In the genomic region with DNA sequence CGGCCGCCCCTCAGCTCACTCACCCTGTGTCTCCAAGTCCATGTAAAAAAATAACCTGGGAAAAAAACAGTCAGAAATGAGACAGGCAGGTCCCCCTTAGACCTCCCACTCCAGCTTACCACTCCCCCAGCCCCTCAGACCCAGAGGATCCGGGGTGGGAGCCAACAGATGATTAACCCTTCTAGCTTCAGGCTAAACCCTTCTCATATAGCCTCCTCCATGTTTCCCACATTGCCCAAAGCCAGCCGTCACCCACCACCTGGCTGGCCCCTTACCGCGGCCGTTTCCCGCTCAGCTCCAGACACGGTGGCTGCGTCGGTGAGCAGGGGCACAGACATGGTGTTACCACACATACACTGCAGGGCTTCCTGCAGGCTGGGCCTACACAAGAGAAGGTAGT, we compare ENCODE assay signal across 14 mouse cellular contexts. TPM values are rescaled to one million over a fixed set of nuclear protein-coding genes. Genes with fewer than 3 reads are reported as not detected.
DNase-seq lines count a peak whose midpoint lies in the region; ATAC-seq and TF ChIP-seq lines count a peak whose summit lies in the region.
"Had no signal": no experiment of that assay in that cellular context is flagged by ENCODE, and none has a peak within 500 bp of the region (broad histone marks: within the 10 kb centered on the region; RNA-seq: fewer than 3 reads in every experiment).

No protein-coding gene starts in this region.

- 0 out of 2 replicates have a peak overlapping the region, but pooled peaks have one; percentile 5 for H3K9ac ChIP-seq in liver, embryonic 12.5 days
- H3K9ac ChIP-seq in liver, postnatal 0 days (replicated peaks), result no peak overlapping the region
- H3K9ac ChIP-seq in embryonic facial prominence, embryonic 13.5 days, result peak overlapping the region; percentile 37; the same call in 1 of the 2 replicates
- H3K9ac ChIP-seq in liver, embryonic 15.5 days, result no peak overlapping the region

- peaks cover 40% of the 10 kb centered on the region for H3K4me1 ChIP-seq in liver, embryonic 12.5 days
- H3K4me1 ChIP-seq in liver, postnatal 0 days (ENCODE audit: insufficient read depth), result peaks cover 22% of the 10 kb centered on the region
- peaks cover 22% of the 10 kb centered on the region for H3K4me1 ChIP-seq in embryonic facial prominence, embryonic 13.5 days
- peaks cover 43% of the 10 kb centered on the region for H3K4me1 ChIP-seq in liver, embryonic 15.5 days (replicated peaks)
- peaks cover 47% of the 10 kb centered on the region for H3K4me1 ChIP-seq in heart, embryonic 10.5 days

- no peak for TF ChIP-seq CTCF in liver, postnatal 0 days (IDR thresholded peaks at IDR 0.05; ENCODE audit: low read depth)

- H3K9me3 ChIP-seq in liver, embryonic 12.5 days (replicated peaks), result no peaks in the 10 kb centered on the region
- no peaks in the 10 kb centered on the region for H3K9me3 ChIP-seq in liver, postnatal 0 days (ENCODE audit: low read length)
- no peaks in the 10 kb centered on the region for H3K9me3 ChIP-seq in embryonic facial prominence, embryonic 13.5 days
- H3K9me3 ChIP-seq in liver, embryonic 15.5 days (replicated peaks), result no peaks in the 10 kb centered on the region
- no peaks in the 10 kb centered on the region for H3K9me3 ChIP-seq in heart, embryonic 10.5 days
- H3K9me3 ChIP-seq: embryonic facial prominence, embryonic 12.5 days had no signal

- ATAC-seq in liver, embryonic 12.5 days, result no peak
- ATAC-seq in liver, postnatal 0 days, result no peak
- ATAC-seq in embryonic facial prominence, embryonic 13.5 days (ENCODE audit: insufficient number of reproducible peaks, insufficient read depth, low FRiP score, low TSS enrichment, low read depth), result no peak
- no peak for ATAC-seq in liver, embryonic 15.5 days (ENCODE audit: insufficient read depth)

- 88% methylated on average over 11 of the region's 11 CpGs for WGBS in liver, embryonic 12.5 days (ENCODE audit: insufficient replicate concordance)
- WGBS in liver, postnatal 0 days (ENCODE audit: insufficient replicate concordance), result 89% methylated on average over 11 of the region's 11 CpGs
- 87% methylated on average over 11 of the region's 11 CpGs for WGBS in embryonic facial prominence, embryonic 13.5 days
- 89% methylated on average over 11 of the region's 11 CpGs for WGBS in liver, embryonic 15.5 days (ENCODE audit: insufficient replicate concordance)
- WGBS in heart, embryonic 10.5 days, result 92% methylated on average over 11 of the region's 11 CpGs

- no peak overlapping the region for H3K4me2 ChIP-seq in liver, embryonic 12.5 days
- no peak overlapping the region for H3K4me2 ChIP-seq in liver, postnatal 0 days (ENCODE audit: low read depth, low read length)
- H3K4me2 ChIP-seq in embryonic facial prominence, embryonic 13.5 days, result peak overlapping the region; percentile 97
- peak overlapping the region; percentile 94; the same call in 1 of the 2 replicates for H3K4me2 ChIP-seq in liver, embryonic 15.5 days

- H3K27me3 ChIP-seq in liver, embryonic 12.5 days (replicated peaks), result no peaks in the 10 kb centered on the region
- no peaks in the 10 kb centered on the region for H3K27me3 ChIP-seq in liver, postnatal 0 days (ENCODE audit: insufficient read depth, low read length)
- H3K27me3 ChIP-seq in embryonic facial prominence, embryonic 13.5 days, result no peaks in the 10 kb centered on the region
- no peaks in the 10 kb centered on the region for H3K27me3 ChIP-seq in liver, embryonic 15.5 days
- no peaks in the 10 kb centered on the region for H3K27me3 ChIP-seq in heart, embryonic 10.5 days (ENCODE audit: insufficient read depth, poor library complexity, severe bottlenecking)
- H3K27me3 ChIP-seq: embryonic facial prominence, embryonic 12.5 days had no signal

- TF ChIP-seq EP300 in liver, postnatal 0 days (IDR thresholded peaks at IDR 0.05; ENCODE audit: low read depth), result no peak

- no peak overlapping the region for H3K27ac ChIP-seq in liver, embryonic 12.5 days
- H3K27ac ChIP-seq in liver, postnatal 0 days (ENCODE audit: low read depth), result no peak overlapping the region
- H3K27ac ChIP-seq in embryonic facial prominence, embryonic 13.5 days, result no peak overlapping the region
- no peak overlapping the region for H3K27ac ChIP-seq in liver, embryonic 15.5 days (replicated peaks)
- H3K27ac ChIP-seq in heart, embryonic 10.5 days, result no peak overlapping the region
- H3K27ac ChIP-seq: embryonic facial prominence, embryonic 12.5 days had no signal

- peak; percentile 92 for DNase-seq in heart, adult 11 months
- no peak for DNase-seq in heart, adult 8-10 months (ENCODE audit: low spot score)
- no peak for DNase-seq in liver, postnatal 0 days
- DNase-seq in heart, embryonic 10.5 days (ENCODE audit: low spot score), result no peak
- DNase-seq in embryo, embryonic 9.5 days (ENCODE audit: extremely low spot score), result no peak
- DNase-seq: heart, postnatal 10 days; kidney, adult 18-20 months; lung, adult 2 months; right cerebral cortex, postnatal 14 days; thymus, postnatal 36 days had no signal

- H3K36me3 ChIP-seq in liver, embryonic 12.5 days, result peaks cover 77% of the 10 kb centered on the region
- H3K36me3 ChIP-seq in liver, postnatal 0 days (replicated peaks; ENCODE audit: insufficient read depth, low read length), result peaks cover 53% of the 10 kb centered on the region
- H3K36me3 ChIP-seq in embryonic facial prominence, embryonic 13.5 days, result peaks cover 66% of the 10 kb centered on the region
- peaks cover 59% of the 10 kb centered on the region for H3K36me3 ChIP-seq in liver, embryonic 15.5 days (replicated peaks)
- peaks cover 63% of the 10 kb centered on the region for H3K36me3 ChIP-seq in heart, embryonic 10.5 days

- no peak overlapping the region for H3K4me3 ChIP-seq in liver, embryonic 12.5 days
- no peak overlapping the region for H3K4me3 ChIP-seq in liver, postnatal 0 days (ENCODE audit: low read depth, low read length)
- no peak overlapping the region for H3K4me3 ChIP-seq in embryonic facial prominence, embryonic 13.5 days
- no peak overlapping the region for H3K4me3 ChIP-seq in liver, embryonic 15.5 days (replicated peaks)
- no peak overlapping the region for H3K4me3 ChIP-seq in heart, embryonic 10.5 days

RNA-seq across cellular contexts. Expression of gene Lypla2, which starts 1.8 kb away (rescaled TPM):
- 10 to 100 TPM; 32.5 to 38.4 (median 35.9) TPM for total RNA-seq in heart, adult 8-10 months (2022)
- 59.5 and 61.7 TPM in 2 replicates for polyA plus RNA-seq in liver, embryonic 12.5 days (2016; fragmentation: Nextera tagmentation; extraction: Ambion mirVana)
- 54.2 and 55.5 TPM in 2 replicates for polyA plus RNA-seq in liver, postnatal 0 days (2015; fragmentation: Nextera tagmentation; extraction: Ambion mirVana)
- 105 and 117 TPM in 2 replicates for polyA plus RNA-seq in embryonic facial prominence, embryonic 13.5 days (2015; fragmentation: Nextera tagmentation; extraction: Ambion mirVana)
- polyA plus RNA-seq in liver, embryonic 15.5 days (2015; fragmentation: Nextera tagmentation; extraction: Ambion mirVana), result 40.4 and 49.5 TPM in 2 replicates
- polyA plus RNA-seq in heart, embryonic 10.5 days (2016; fragmentation: Nextera tagmentation; extraction: Ambion mirVana), result 105 and 134 TPM in 2 replicates

RNA-seq across cellular contexts. Expression of gene Gale, which starts 7.1 kb away (rescaled TPM):
- total RNA-seq in heart, adult 8-10 months (2022), result 1 to 10 TPM; 1.2 to 3.2 (median 1.6) TPM
- 36.0 and 41.2 TPM in 2 replicates for polyA plus RNA-seq in liver, embryonic 12.5 days (2016; fragmentation: Nextera tagmentation; extraction: Ambion mirVana)
- 82.2 and 96.5 TPM in 2 replicates for polyA plus RNA-seq in liver, postnatal 0 days (2015; fragmentation: Nextera tagmentation; extraction: Ambion mirVana)
- 34.6 and 38.5 TPM in 2 replicates for polyA plus RNA-seq in embryonic facial prominence, embryonic 13.5 days (2015; fragmentation: Nextera tagmentation; extraction: Ambion mirVana)
- 38.6 and 46.9 TPM in 2 replicates for polyA plus RNA-seq in liver, embryonic 15.5 days (2015; fragmentation: Nextera tagmentation; extraction: Ambion mirVana)
- 46.0 and 48.0 TPM in 2 replicates for polyA plus RNA-seq in heart, embryonic 10.5 days (2016; fragmentation: Nextera tagmentation; extraction: Ambion mirVana)

RNA-seq across cellular contexts. Expression of gene Pithd1, which starts 16.5 kb away (rescaled TPM):
- total RNA-seq in heart, adult 8-10 months (2022), result 10 to 100 TPM; 20.8 to 23.4 (median 21.6) TPM
- polyA plus RNA-seq in liver, embryonic 12.5 days (2016; fragmentation: Nextera tagmentation; extraction: Ambion mirVana), result 115 and 121 TPM in 2 replicates
- polyA plus RNA-seq in liver, postnatal 0 days (2015; fragmentation: Nextera tagmentation; extraction: Ambion mirVana), result 42.9 and 45.2 TPM in 2 replicates
- 59.5 and 59.9 TPM in 2 replicates for polyA plus RNA-seq in embryonic facial prominence, embryonic 13.5 days (2015; fragmentation: Nextera tagmentation; extraction: Ambion mirVana)
- 73.9 and 81.7 TPM in 2 replicates for polyA plus RNA-seq in liver, embryonic 15.5 days (2015; fragmentation: Nextera tagmentation; extraction: Ambion mirVana)
- polyA plus RNA-seq in heart, embryonic 10.5 days (2016; fragmentation: Nextera tagmentation; extraction: Ambion mirVana), result 50.8 and 67.8 TPM in 2 replicates

RNA-seq across cellular contexts. Expression of gene Hmgcl, which starts 24.3 kb away (rescaled TPM):
- 10 to 100 TPM; 83.3 to 91.3 (median 85.0) TPM for total RNA-seq in heart, adult 8-10 months (2022)
- polyA plus RNA-seq in liver, embryonic 12.5 days (2016; fragmentation: Nextera tagmentation; extraction: Ambion mirVana), result 67.4 and 71.1 TPM in 2 replicates
- polyA plus RNA-seq in liver, postnatal 0 days (2015; fragmentation: Nextera tagmentation; extraction: Ambion mirVana), result 351 and 364 TPM in 2 replicates
- polyA plus RNA-seq in embryonic facial prominence, embryonic 13.5 days (2015; fragmentation: Nextera tagmentation; extraction: Ambion mirVana), result 80.3 and 82.0 TPM in 2 replicates
- polyA plus RNA-seq in liver, embryonic 15.5 days (2015; fragmentation: Nextera tagmentation; extraction: Ambion mirVana), result 91.4 and 96.5 TPM in 2 replicates
- 67.5 and 77.1 TPM in 2 replicates for polyA plus RNA-seq in heart, embryonic 10.5 days (2016; fragmentation: Nextera tagmentation; extraction: Ambion mirVana)

RNA-seq across cellular contexts. Expression of gene Fuca1, which starts 50.0 kb away (rescaled TPM):
- total RNA-seq in heart, adult 8-10 months (2022), result 10 to 100 TPM; 29.8 to 40.8 (median 34.6) TPM
- polyA plus RNA-seq in liver, embryonic 12.5 days (2016; fragmentation: Nextera tagmentation; extraction: Ambion mirVana), result 22.2 and 23.8 TPM in 2 replicates
- polyA plus RNA-seq in liver, postnatal 0 days (2015; fragmentation: Nextera tagmentation; extraction: Ambion mirVana), result 45.2 and 50.7 TPM in 2 replicates
- 66.6 and 75.1 TPM in 2 replicates for polyA plus RNA-seq in embryonic facial prominence, embryonic 13.5 days (2015; fragmentation: Nextera tagmentation; extraction: Ambion mirVana)
- 24.0 and 29.4 TPM in 2 replicates for polyA plus RNA-seq in liver, embryonic 15.5 days (2015; fragmentation: Nextera tagmentation; extraction: Ambion mirVana)
- 44.2 and 51.2 TPM in 2 replicates for polyA plus RNA-seq in heart, embryonic 10.5 days (2016; fragmentation: Nextera tagmentation; extraction: Ambion mirVana)

Comparison
In these comparisons a context has a peak if more than half of its experiments do, and no peak if none do; other contexts are left out.
1. H3K4me2 ChIP-seq: peak in embryonic facial prominence, embryonic 13.5 days (single experiment) and liver, embryonic 15.5 days (single experiment); none in liver, embryonic 12.5 days (single experiment) and liver, postnatal 0 days (single experiment).
2. H3K9ac ChIP-seq: peak in liver, embryonic 12.5 days (single experiment) and embryonic facial prominence, embryonic 13.5 days (single experiment); none in liver, postnatal 0 days (single experiment) and liver, embryonic 15.5 days (single experiment).